In the genomic region with DNA sequence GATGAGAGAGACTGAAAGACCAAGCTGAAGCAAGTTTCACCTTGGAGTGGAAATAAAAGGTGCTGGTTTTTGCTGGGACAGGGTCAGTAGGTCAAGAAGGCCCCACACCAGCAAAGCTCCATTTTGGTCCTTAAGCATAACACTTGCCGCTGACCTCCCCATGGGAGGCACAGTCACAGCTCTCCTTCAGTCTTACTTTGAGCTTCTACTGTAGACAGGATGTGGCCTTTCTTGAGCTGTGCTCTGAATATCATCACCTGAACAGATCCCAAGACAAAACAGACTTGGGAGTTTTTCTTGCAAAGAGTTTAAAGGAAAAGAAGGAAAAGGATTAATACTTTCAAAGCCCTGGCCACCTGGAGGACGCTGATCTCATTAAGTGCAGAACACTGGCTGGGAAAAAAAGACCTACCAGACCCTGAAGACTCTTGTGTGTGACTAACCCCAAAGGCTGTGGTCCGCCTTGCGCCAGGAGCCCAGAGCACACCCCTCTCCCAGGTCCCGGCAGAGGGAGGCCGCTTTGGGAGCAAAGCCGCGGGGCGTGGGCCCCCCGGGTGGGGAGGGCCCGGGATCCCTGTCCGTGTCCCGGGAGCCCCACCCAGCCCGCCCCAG, we compare ENCODE assay signal across 8 mouse cellular contexts. TPM values are rescaled to one million over a fixed set of nuclear protein-coding genes. Genes with fewer than 3 reads are reported as not detected.
DNase-seq lines count a peak whose midpoint lies in the region; ATAC-seq and TF ChIP-seq lines count a peak whose summit lies in the region.

No protein-coding gene starts in this region.

- H3K27ac ChIP-seq in limb, embryonic 12.5 days: peak overlapping the region; percentile 82; the same call in 1 of the 2 replicates
- H3K27ac ChIP-seq in stomach, postnatal 0 days (replicated peaks): peak overlapping the region; percentile 92

- WGBS in limb, embryonic 12.5 days: 5% methylated on average over 11 of the region's 14 CpGs
- WGBS in stomach, postnatal 0 days: 6% methylated on average over 9 of the region's 14 CpGs

- H3K36me3 ChIP-seq in limb, embryonic 12.5 days: peaks cover 21% of the 10 kb centered on the region
- H3K36me3 ChIP-seq in stomach, postnatal 0 days (ENCODE audit: control insufficient read depth, insufficient read depth, low read length): peaks cover 6% of the 10 kb centered on the region

- H3K27me3 ChIP-seq in limb, embryonic 12.5 days: peaks cover 6% of the 10 kb centered on the region; the same call in 1 of the 2 replicates
- H3K27me3 ChIP-seq in stomach, postnatal 0 days (ENCODE audit: control insufficient read depth, insufficient read depth, low read length): no peaks in the 10 kb centered on the region

- peak overlapping the region; percentile 86 for H3K4me3 ChIP-seq in limb, embryonic 12.5 days (replicated peaks)
- peak overlapping the region; percentile 92 for H3K4me3 ChIP-seq in stomach, postnatal 0 days (ENCODE audit: low read depth, low read length)

- peak overlapping the region; percentile 89 for H3K4me2 ChIP-seq in limb, embryonic 12.5 days
- H3K4me2 ChIP-seq in stomach, postnatal 0 days (replicated peaks; ENCODE audit: low read depth): peak overlapping the region; percentile 83

- peak overlapping the region; percentile 81 for H3K9ac ChIP-seq in limb, embryonic 12.5 days (replicated peaks)
- peak overlapping the region; percentile 90 for H3K9ac ChIP-seq in stomach, postnatal 0 days (ENCODE audit: low read length)

- TF ChIP-seq EP300 in stomach, postnatal 0 days (optimal IDR thresholded peaks at IDR 0.05): no peak

- H3K9me3 ChIP-seq in limb, embryonic 12.5 days: no peaks in the 10 kb centered on the region
- no peaks in the 10 kb centered on the region for H3K9me3 ChIP-seq in stomach, postnatal 0 days (ENCODE audit: control insufficient read depth, low read length)

- peak; percentile 45 for DNase-seq in embryo, embryonic 10 days (ENCODE audit: low spot score)
- no peak for DNase-seq in embryo, embryonic 9.5 days (ENCODE audit: extremely low spot score)
- DNase-seq in thymus, postnatal 0 days (ENCODE audit: low spot score): peak; percentile 22
- no peak for DNase-seq in thymus, postnatal 4 days
- no peak for DNase-seq in stomach, postnatal 0 days (ENCODE audit: low spot score)
- DNase-seq in testis, postnatal 10 days (ENCODE audit: low spot score): no peak
- DNase-seq in kidney, adult 11 months: no peak

- TF ChIP-seq CTCF in stomach, postnatal 0 days (IDR thresholded peaks at IDR 0.05; ENCODE audit: low read depth): peak; percentile 27; the same call in 1 of the 2 replicates

- H3K4me1 ChIP-seq in limb, embryonic 12.5 days (replicated peaks): peaks cover 40% of the 10 kb centered on the region
- peaks cover 5% of the 10 kb centered on the region; the same call in 1 of the 2 replicates for H3K4me1 ChIP-seq in stomach, postnatal 0 days (replicated peaks; ENCODE audit: control insufficient read depth, insufficient read depth)

- ATAC-seq in limb, embryonic 12.5 days (ENCODE audit: insufficient number of reproducible peaks, insufficient read depth, low FRiP score, low TSS enrichment, low read depth): no peak
- ATAC-seq in stomach, postnatal 0 days (ENCODE audit: low FRiP score, low TSS enrichment): no peak; the same call in 1 of the 2 replicates

RNA-seq across cellular contexts. Expression of a gene that starts 0.9 kb away (rescaled TPM):
- polyA plus RNA-seq in thymus, postnatal 0 days (2015; fragmentation: Nextera tagmentation; extraction: Ambion mirVana): 10.6 and 13.2 TPM in 2 replicates
- 50.9 and 54.0 TPM in 2 replicates for polyA plus RNA-seq in limb, embryonic 12.5 days (2016; fragmentation: Nextera tagmentation; extraction: Ambion mirVana)
- 46.0 and 48.7 TPM in 2 replicates for polyA plus RNA-seq in stomach, postnatal 0 days (2015; fragmentation: Nextera tagmentation; extraction: Ambion mirVana)

RNA-seq across cellular contexts. Expression of a gene that starts 26.9 kb away (rescaled TPM):
- 1.2 and 1.3 TPM in 2 replicates for polyA plus RNA-seq in thymus, postnatal 0 days (2015; fragmentation: Nextera tagmentation; extraction: Ambion mirVana)
- 0.23 and 0.70 TPM in 2 replicates for polyA plus RNA-seq in limb, embryonic 12.5 days (2016; fragmentation: Nextera tagmentation; extraction: Ambion mirVana)
- 3.7 and 4.4 TPM in 2 replicates for polyA plus RNA-seq in stomach, postnatal 0 days (2015; fragmentation: Nextera tagmentation; extraction: Ambion mirVana)

Comparison
In these comparisons a context has a peak if more than half of its experiments do, and no peak if none do; other contexts are left out.
1. DNase-seq: peak in embryo, embryonic 10 days (single experiment) and thymus, postnatal 0 days (single experiment); none in embryo, embryonic 9.5 days (single experiment), thymus, postnatal 4 days (single experiment), stomach, postnatal 0 days (single experiment), testis, postnatal 10 days (single experiment) and kidney, adult 11 months (single experiment).